Mouse (Mus musculus) CH12.LX (cell line): ENCODE results near the gene Plcl2.

Experiments used
- CTCF ChIP-seq, 2 experiments: IDR thresholded peaks in 1 of 2; conservative IDR thresholded peaks in 1 of 2; 2 replicates each; pipeline ENCODE4 v1.5.1; 2011 to 2012; ENCODE audit warnings: low read depth in 2 of 2, low read length in 2 of 2, improper control_type of control experiment in 1 of 2, inconsistent platforms in 1 of 2, mild to moderate bottlenecking in 1 of 2, moderate library complexity in 1 of 2
- EP300 ChIP-seq: IDR thresholded peaks from 2 replicates; pipeline ENCODE4 v1.6.1; 2011; ENCODE audit warnings: low read length, improper control_type of control experiment
- JUND ChIP-seq: conservative IDR thresholded peaks from 2 replicates; pipeline ENCODE4 v1.6.1; 2011; ENCODE audit warnings: low read depth, low read length, improper control_type of control experiment
- MAFK ChIP-seq: IDR thresholded peaks from 2 replicates; pipeline ENCODE4 v1.6.1; 2011; ENCODE audit warnings: low read length, improper control_type of control experiment; ENCODE audit not compliant: insufficient replicate concordance
- MAX ChIP-seq: IDR thresholded peaks from 2 replicates; pipeline ENCODE4 v1.6.1; 2011; ENCODE audit warnings: low read length, improper control_type of control experiment
- MEF2A ChIP-seq: IDR thresholded peaks from 2 replicates; pipeline ENCODE4 v1.6.1; 2014; ENCODE audit warnings: low read depth, mild to moderate bottlenecking, inconsistent platforms, low read length, improper control_type of control experiment, borderline replicate concordance
- MXI1 ChIP-seq: IDR thresholded peaks from 2 replicates; pipeline ENCODE4 v1.6.1; 2011; ENCODE audit warnings: mild to moderate bottlenecking, low read depth, low read length, improper control_type of control experiment
- POLR2A ChIP-seq: IDR thresholded peaks from 2 replicates; pipeline ENCODE4 v1.6.1; 2011; ENCODE audit warnings: low read depth, mild to moderate bottlenecking, improper control_type of control experiment, low read length
- RCOR1 ChIP-seq: conservative IDR thresholded peaks from 2 replicates; pipeline ENCODE4 v1.6.1; 2012; ENCODE audit warnings: low read depth, mild to moderate bottlenecking, inconsistent platforms, low read length, improper control_type of control experiment
- SIN3A ChIP-seq: IDR thresholded peaks from 2 replicates; pipeline ENCODE4 v1.6.1; 2012; ENCODE audit warnings: low read length, improper control_type of control experiment, inconsistent platforms
- TCF12 ChIP-seq: IDR thresholded peaks from 2 replicates; pipeline ENCODE4 v1.6.1; 2014; ENCODE audit warnings: low read depth, mild to moderate bottlenecking, inconsistent platforms, low read length, improper control_type of control experiment
- USF1 ChIP-seq: IDR thresholded peaks from 2 replicates; pipeline ENCODE4 v1.6.1; 2014; ENCODE audit warnings: low read depth, mild to moderate bottlenecking, inconsistent platforms, low read length, improper control_type of control experiment
- ZC3H11A ChIP-seq: IDR thresholded peaks from 2 replicates; pipeline ENCODE4 v1.6.1; 2012; ENCODE audit warnings: low read depth, mild to moderate bottlenecking, inconsistent platforms, low read length, improper control_type of control experiment
- ZKSCAN1 ChIP-seq: IDR thresholded peaks from 2 replicates; pipeline ENCODE4 v1.6.1; 2012; ENCODE audit warnings: low read depth, inconsistent platforms, low read length, improper control_type of control experiment, borderline replicate concordance

DNA sequence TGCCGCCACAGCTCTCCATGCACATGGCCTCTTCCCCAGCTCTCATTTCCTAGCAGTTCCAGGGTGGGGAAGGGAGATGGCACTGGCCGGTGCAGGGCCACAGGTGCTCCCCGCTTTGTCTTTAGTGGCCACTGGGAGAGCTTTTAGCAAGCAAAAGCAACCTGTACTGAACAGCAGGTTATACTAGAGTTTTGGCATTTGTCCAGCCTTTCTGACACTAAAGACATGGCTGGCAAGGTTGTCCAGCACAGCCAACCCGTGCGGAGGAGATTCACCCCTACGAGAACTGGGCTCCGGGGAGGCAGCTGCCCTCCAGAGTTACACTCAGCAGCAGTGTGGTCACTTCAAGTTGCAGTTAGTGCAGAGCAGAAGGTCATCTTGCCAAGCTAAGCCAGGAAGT is 224.2 kb downstream of the Plcl2 start:
- TF ChIP-seq EP300: no peak
- TF ChIP-seq ZC3H11A: no peak
- TF ChIP-seq JUND: no peak
- TF ChIP-seq CTCF (conservative IDR thresholded peaks at IDR 0.05 in 1 of 2, IDR thresholded peaks at IDR 0.05 in 1 of 2; ENCODE audit: low read depth in 2 of 2, low read length in 2 of 2): no peak
- no peak for TF ChIP-seq MAX
- no peak for TF ChIP-seq USF1
- TF ChIP-seq MAFK: no peak
- TF ChIP-seq ZKSCAN1: no peak
- TF ChIP-seq MXI1: no peak
- TF ChIP-seq SIN3A: no peak
- TF ChIP-seq MEF2A: no peak
- TF ChIP-seq RCOR1: no peak
- no peak for TF ChIP-seq POLR2A
- TF ChIP-seq TCF12: no peak
